Mouse (Mus musculus): ENCODE measurements around the gene Tmcc2. TPM values are rescaled to one million over a fixed set of nuclear protein-coding genes. Genes with fewer than 3 reads are reported as not detected.

Tmcc2 gene
- polyA plus RNA-seq, 1 experiment from 2014 or later: 38.1 TPM

DNA sequence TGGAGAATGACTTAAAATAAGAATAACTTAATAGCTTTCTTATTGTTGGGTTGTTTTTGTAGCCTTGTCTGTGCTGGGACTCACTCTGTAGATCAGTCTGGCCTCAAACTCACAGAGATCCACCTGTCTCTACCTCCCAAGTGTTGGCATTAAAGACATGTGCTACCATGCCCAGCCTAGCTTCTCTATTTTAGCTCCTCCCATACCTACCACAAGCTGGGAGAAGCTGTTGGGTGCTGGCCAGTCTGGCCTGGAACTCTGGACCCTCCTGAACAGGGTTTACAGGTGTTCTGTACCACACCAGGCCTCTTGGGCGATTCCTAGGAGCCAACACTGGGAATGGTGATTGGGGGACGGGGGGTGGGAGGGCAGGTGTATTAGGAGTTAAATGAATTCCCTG lies 47.9 kb downstream of the Tmcc2 start:
- Histone ChIP-seq H3K36me3 (ENCODE audit: control insufficient read depth, insufficient read depth, low read length) (no peaks in the 10 kb centered on the region), H3K27ac (ENCODE audit: low read length) (no peak overlapping the region)

DNA sequence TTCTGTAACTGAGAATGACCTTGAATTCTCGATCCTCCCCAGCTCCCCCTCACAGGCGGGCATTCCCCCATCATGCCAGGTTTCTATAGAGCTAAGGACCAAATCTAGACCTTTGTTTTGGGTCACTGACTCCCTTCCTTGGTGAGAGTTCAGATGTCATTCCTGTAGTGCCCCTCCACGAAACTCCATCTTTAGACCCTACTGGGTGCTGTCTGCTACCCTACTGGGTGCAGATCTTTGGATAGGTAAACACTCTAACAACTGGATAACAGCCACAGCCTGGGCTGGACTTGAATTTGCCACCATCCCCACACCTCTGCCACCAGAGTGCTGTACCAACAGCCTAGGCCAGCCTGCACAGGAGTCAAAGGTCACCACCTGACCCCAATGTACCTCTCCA lies 48.6 kb downstream of the Tmcc2 start:
- Histone ChIP-seq H3K4me2 (ENCODE audit: low read length) (no peak overlapping the region), H3K27me3 (ENCODE audit: control insufficient read depth, insufficient read depth, low read depth, low read length) (no peaks in the 10 kb centered on the region), H3K4me1 (ENCODE audit: control insufficient read depth, insufficient read depth, low read length) (no peaks in the 10 kb centered on the region; the same call in 1 of the 2 replicates), H3K9ac (ENCODE audit: low read depth, low read length) (no peak overlapping the region), H3K27ac (ENCODE audit: low read length) (no peak overlapping the region), H3K36me3 (ENCODE audit: control insufficient read depth, insufficient read depth, low read length) (no peaks in the 10 kb centered on the region), H3K4me3 (ENCODE audit: low read depth, low read length) (no peak overlapping the region), H3K9me3 (replicated peaks; ENCODE audit: control insufficient read depth, low read length, poor library complexity, severe bottlenecking) (no peaks in the 10 kb centered on the region)
- no peak for ATAC-seq
- WGBS: 65% methylated on average over 3 of the region's 3 CpGs

More for the DNA sequence above, 47.9 kb downstream of the Tmcc2 start:
- H3K27me3 ChIP-seq (ENCODE audit: control insufficient read depth, insufficient read depth, low read depth, low read length): no peaks in the 10 kb centered on the region
- 98% methylated on average over 2 of the region's 2 CpGs for WGBS
- H3K4me2 ChIP-seq (ENCODE audit: low read length): no peak overlapping the region
- H3K4me3 ChIP-seq (ENCODE audit: low read depth, low read length): no peak overlapping the region
- H3K9ac ChIP-seq (ENCODE audit: low read depth, low read length): no peak overlapping the region
- no peaks in the 10 kb centered on the region; the same call in 1 of the 2 replicates for H3K4me1 ChIP-seq (ENCODE audit: control insufficient read depth, insufficient read depth, low read length)
- no peaks in the 10 kb centered on the region for H3K9me3 ChIP-seq (replicated peaks; ENCODE audit: control insufficient read depth, low read length, poor library complexity, severe bottlenecking)
- no peak for ATAC-seq

DNA sequence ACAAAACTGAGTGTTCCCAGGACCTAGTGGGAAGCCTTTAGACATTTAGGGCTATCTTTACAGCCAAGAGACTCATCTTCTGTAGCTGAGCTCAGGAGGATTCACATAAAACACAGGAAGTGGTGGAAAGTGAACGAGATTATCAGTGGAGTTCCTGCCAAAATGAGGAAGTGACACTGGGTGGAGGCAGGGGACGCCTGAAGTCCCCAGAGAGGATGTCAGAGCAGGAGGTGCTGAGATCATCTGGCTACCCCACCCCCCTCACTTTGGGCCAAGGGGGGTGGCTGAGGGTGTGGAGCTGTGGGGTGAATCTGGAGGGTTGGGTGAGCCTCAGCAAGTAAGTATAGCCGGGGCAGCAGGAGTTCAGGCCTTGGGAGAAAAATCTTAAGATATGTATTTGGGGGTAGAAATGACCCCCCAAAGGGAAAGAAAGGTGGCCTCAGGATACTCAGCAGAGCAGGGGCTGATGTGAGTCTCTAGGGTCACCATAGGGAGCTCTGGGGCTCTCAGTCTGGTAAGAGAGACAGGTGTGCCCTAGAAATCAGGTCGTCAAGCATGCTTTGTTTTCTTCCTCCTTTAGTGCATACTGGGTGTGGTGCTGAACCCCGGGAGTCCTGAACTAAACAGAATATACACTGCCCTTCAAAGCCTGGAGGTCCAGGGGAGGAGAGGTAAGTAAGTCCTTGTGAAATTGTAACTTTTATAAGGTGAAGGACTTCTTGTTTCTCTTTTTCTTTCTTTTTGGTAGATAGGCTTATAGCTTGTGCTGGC lies 49.2 kb downstream of the Tmcc2 start:
- H3K27me3 ChIP-seq (ENCODE audit: control insufficient read depth, insufficient read depth, low read depth, low read length): no peaks in the 10 kb centered on the region
- H3K9ac ChIP-seq (ENCODE audit: low read depth, low read length): no peak overlapping the region
- WGBS: 72% methylated on average over 5 of the region's 5 CpGs
- H3K36me3 ChIP-seq (ENCODE audit: control insufficient read depth, insufficient read depth, low read length): no peaks in the 10 kb centered on the region
- no peaks in the 10 kb centered on the region; the same call in 1 of the 2 replicates for H3K4me1 ChIP-seq (ENCODE audit: control insufficient read depth, insufficient read depth, low read length)
- no peak overlapping the region for H3K27ac ChIP-seq (ENCODE audit: low read length)
- H3K9me3 ChIP-seq (replicated peaks; ENCODE audit: control insufficient read depth, low read length, poor library complexity, severe bottlenecking): no peaks in the 10 kb centered on the region
- no peak overlapping the region for H3K4me2 ChIP-seq (ENCODE audit: low read length)
- no peak for ATAC-seq
- H3K4me3 ChIP-seq (ENCODE audit: low read depth, low read length): no peak overlapping the region

DNA sequence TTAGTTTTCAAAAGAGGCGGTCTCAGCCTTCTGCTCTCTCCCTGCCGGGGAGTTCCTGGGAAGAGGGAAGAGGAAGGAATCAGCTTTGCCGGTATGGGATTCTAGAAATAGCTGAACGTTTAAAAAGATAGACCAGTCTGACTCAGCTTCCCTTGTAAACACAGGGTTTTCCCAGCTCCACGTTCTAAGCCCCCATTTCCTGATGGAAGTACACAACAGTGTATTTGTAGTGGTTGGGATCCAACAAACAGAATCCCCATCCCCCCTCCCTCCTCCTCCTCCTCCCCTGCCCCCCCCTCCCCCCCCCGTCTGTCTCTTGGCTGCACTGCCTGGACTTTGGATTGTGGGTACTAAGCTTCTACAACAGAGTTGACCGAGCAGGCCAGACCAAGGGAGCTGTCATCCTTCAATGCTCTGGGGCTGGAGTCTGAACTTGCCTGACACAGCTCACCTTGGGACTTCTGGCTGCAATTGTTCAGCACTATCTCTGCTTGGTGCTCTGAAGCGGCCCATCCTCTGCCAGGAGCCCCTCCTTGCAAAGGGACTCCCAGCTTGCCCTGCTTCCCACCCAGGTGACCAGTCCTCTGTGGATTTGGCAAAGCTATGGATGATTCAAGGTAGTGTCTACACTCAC lies 52.9 kb downstream of the Tmcc2 start:
- Histone ChIP-seq H3K36me3 (ENCODE audit: control insufficient read depth, insufficient read depth, low read length) (no peaks in the 10 kb centered on the region), H3K4me1 (ENCODE audit: control insufficient read depth, insufficient read depth, low read length) (peaks cover 18% of the 10 kb centered on the region), H3K4me2 (ENCODE audit: low read length) (no peak overlapping the region), H3K27me3 (ENCODE audit: control insufficient read depth, insufficient read depth, low read depth, low read length) (no peaks in the 10 kb centered on the region), H3K4me3 (ENCODE audit: low read depth, low read length) (no peak overlapping the region), H3K9me3 (replicated peaks; ENCODE audit: control insufficient read depth, low read length, poor library complexity, severe bottlenecking) (no peaks in the 10 kb centered on the region), H3K9ac (ENCODE audit: low read depth, low read length) (no peak overlapping the region), H3K27ac (ENCODE audit: low read length) (no peak overlapping the region)
- 47% methylated on average over 8 of the region's 8 CpGs for WGBS
- no peak for ATAC-seq

DNA sequence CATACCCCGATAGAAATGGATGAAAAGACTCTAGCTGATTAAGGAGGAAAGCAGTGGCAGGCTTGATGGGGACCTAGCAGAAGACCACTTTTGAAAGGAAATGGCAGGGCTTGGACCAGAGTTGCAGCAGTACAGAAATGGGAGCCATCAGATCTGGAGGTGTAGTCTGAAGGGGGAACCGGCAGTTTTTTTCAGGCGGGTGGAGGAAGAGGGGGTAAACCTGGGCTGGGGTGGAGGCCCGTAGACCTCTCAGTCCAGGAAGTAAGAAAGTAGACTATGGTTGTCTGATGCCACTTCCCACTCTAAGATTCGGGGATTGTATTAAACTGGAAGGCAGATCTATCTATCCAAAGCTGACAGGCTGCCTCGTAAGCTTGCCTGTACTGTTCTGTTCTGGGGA lies 54.2 kb downstream of the Tmcc2 start:
- Histone ChIP-seq H3K4me1 (ENCODE audit: control insufficient read depth, insufficient read depth, low read length) (peaks cover 23% of the 10 kb centered on the region), H3K4me2 (ENCODE audit: low read length) (no peak overlapping the region), H3K27me3 (ENCODE audit: control insufficient read depth, insufficient read depth, low read depth, low read length) (no peaks in the 10 kb centered on the region), H3K9me3 (replicated peaks; ENCODE audit: control insufficient read depth, low read length, poor library complexity, severe bottlenecking) (no peaks in the 10 kb centered on the region), H3K9ac (ENCODE audit: low read depth, low read length) (no peak overlapping the region), H3K27ac (ENCODE audit: low read length) (no peak overlapping the region), H3K4me3 (ENCODE audit: low read depth, low read length) (no peak overlapping the region), H3K36me3 (ENCODE audit: control insufficient read depth, insufficient read depth, low read length) (no peaks in the 10 kb centered on the region)
- ATAC-seq: no peak
- WGBS: 67% methylated on average over 6 of the region's 6 CpGs

DNA sequence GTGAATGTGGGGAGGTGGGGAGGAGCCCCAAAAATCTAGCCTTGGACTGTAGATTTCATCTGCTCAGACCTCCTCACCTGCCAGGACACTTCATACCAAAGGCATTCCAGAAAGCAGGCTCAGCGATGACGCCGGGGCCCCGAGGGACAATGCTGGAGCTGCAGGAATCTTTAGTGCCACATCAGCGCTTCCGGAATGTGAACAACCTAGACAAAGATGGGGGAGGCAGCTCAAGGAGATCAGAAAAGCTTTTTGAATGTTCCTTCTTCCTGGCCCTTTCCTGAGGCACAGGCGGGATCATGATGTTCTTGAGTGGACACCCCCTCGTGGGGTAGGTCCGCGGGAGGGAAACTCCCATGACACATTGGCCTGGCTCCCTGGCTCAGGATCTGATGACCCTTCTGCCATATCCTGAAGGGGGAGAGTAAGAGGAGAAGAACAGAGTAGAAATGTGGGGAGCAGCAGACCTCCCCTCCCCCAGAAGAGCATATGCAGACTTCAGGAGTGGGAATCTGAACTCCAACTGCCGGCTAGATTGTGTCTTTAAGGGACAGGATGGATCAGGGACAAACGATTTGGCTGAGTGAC lies 55.6 kb downstream of the Tmcc2 start:
- H3K4me2 ChIP-seq (ENCODE audit: low read length): no peak overlapping the region

DNA sequence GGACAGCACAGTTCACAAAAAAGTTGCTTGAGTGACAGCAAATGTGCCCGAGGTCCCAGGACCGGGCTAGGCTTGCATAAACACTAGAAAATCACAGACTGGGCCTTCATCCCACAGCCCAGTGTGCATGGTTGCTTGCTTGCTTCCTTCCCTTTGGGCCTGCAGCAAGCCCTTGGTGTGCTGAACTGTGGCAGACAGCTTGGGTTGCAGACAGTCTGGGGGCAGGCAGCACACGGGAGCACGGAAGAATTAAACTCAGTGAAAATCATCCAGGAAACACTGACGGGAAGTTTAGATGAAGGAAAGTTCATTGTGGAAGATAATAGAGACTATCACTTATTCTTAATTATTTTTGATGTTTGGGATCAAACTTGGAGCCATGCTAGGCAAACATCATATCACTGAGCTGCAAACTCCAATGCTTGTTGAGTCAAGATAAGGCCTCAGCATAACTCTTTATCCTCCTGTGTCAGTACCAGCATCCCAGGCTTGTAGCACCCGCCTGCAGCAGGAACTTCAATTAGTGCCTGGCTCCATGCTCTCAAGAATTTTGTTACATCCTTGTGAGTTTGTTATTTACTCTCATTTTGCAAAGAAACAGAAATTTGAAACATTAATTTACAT lies 56.8 kb downstream of the Tmcc2 start:
- peak overlapping the region; percentile 30 for H3K27ac ChIP-seq (ENCODE audit: low read length)
- H3K9me3 ChIP-seq (replicated peaks; ENCODE audit: control insufficient read depth, low read length, poor library complexity, severe bottlenecking): no peaks in the 10 kb centered on the region
- no peaks in the 10 kb centered on the region for H3K27me3 ChIP-seq (ENCODE audit: control insufficient read depth, insufficient read depth, low read depth, low read length)
- no peak overlapping the region for H3K4me3 ChIP-seq (ENCODE audit: low read depth, low read length)
- no peak for ATAC-seq
- peaks cover 4% of the 10 kb centered on the region; the same call in 1 of the 2 replicates for H3K36me3 ChIP-seq (ENCODE audit: control insufficient read depth, insufficient read depth, low read length)
- WGBS: 20% methylated on average over 6 of the region's 6 CpGs
- no peak overlapping the region for H3K4me2 ChIP-seq (ENCODE audit: low read length)
- peaks cover 23% of the 10 kb centered on the region for H3K4me1 ChIP-seq (ENCODE audit: control insufficient read depth, insufficient read depth, low read length)
- no peak overlapping the region for H3K9ac ChIP-seq (ENCODE audit: low read depth, low read length)

More for the DNA sequence above, 55.6 kb downstream of the Tmcc2 start:
- no peaks in the 10 kb centered on the region for H3K27me3 ChIP-seq (ENCODE audit: control insufficient read depth, insufficient read depth, low read depth, low read length)
- peaks cover 23% of the 10 kb centered on the region for H3K4me1 ChIP-seq (ENCODE audit: control insufficient read depth, insufficient read depth, low read length)
- H3K4me3 ChIP-seq (ENCODE audit: low read depth, low read length): no peak overlapping the region
- WGBS: 20% methylated on average over 12 of the region's 12 CpGs
- H3K27ac ChIP-seq (ENCODE audit: low read length): no peak overlapping the region
- H3K36me3 ChIP-seq (ENCODE audit: control insufficient read depth, insufficient read depth, low read length): peaks cover 4% of the 10 kb centered on the region; the same call in 1 of the 2 replicates
- no peaks in the 10 kb centered on the region for H3K9me3 ChIP-seq (replicated peaks; ENCODE audit: control insufficient read depth, low read length, poor library complexity, severe bottlenecking)
- H3K9ac ChIP-seq (ENCODE audit: low read depth, low read length): 0 out of 2 replicates have a peak overlapping the region, but pooled peaks have one; percentile 26
- no peak for ATAC-seq

DNA sequence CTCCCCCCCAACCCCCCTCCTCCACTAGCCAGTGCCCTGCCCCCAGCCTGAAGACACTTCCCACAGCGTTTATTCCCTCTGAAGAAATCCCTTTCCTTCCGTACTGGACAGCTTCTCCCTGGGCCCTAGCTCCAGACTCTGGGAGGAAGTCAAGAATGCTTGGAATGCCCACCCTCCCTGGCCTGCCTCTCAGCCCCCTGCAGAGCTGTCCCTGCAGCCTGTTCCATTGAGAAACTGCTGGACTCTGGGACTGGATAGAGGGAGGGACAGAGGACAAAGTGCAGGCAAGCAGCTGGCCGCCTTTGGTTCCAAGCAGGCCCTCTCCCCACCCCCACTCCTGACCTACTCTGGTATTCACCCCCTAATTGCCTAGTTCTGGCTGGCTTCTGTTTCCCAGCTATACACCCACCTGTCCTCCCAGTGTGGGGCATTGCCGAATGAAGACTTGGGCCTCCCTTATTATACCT lies 57.4 kb downstream of the Tmcc2 start:
- Histone ChIP-seq H3K4me2 (ENCODE audit: low read length) (no peak overlapping the region), H3K4me1 (ENCODE audit: control insufficient read depth, insufficient read depth, low read length) (peaks cover 23% of the 10 kb centered on the region), H3K36me3 (ENCODE audit: control insufficient read depth, insufficient read depth, low read length) (peaks cover 4% of the 10 kb centered on the region; the same call in 1 of the 2 replicates), H3K4me3 (ENCODE audit: low read depth, low read length) (no peak overlapping the region), H3K27ac (ENCODE audit: low read length) (peak overlapping the region; percentile 30), H3K9ac (ENCODE audit: low read depth, low read length) (no peak overlapping the region), H3K27me3 (ENCODE audit: control insufficient read depth, insufficient read depth, low read depth, low read length) (no peaks in the 10 kb centered on the region), H3K9me3 (replicated peaks; ENCODE audit: control insufficient read depth, low read length, poor library complexity, severe bottlenecking) (no peaks in the 10 kb centered on the region)
- ATAC-seq: peak; percentile 43; the same call in 1 of the 2 replicates
- 8% methylated on average over 4 of the region's 4 CpGs for WGBS
